Mouse (Mus musculus) liver, embryonic 12.5 days (tissue): ENCODE results near the gene 6430550D23Rik. TPM values are rescaled to one million over a fixed set of nuclear protein-coding genes. Genes with fewer than 3 reads are reported as not detected.

Experiments
- ATAC-seq: fragments of 200-750 bp; cut with Nextera tagmentation; 2 replicates; pipeline ENCODE4 v1.8.0; 2017; ENCODE audit warnings: moderate number of reproducible peaks, mild to moderate bottlenecking, moderate library complexity
- H3K27ac ChIP-seq: fragments of 300-500 bp; sonication (generic); 2 replicates; pipeline ENCODE4 v1.5.1; 2016; ENCODE audit warnings: mild to moderate bottlenecking
- H3K27me3 ChIP-seq: fragments of 300-500 bp; sonication (generic); replicated peaks from 2 replicates; pipeline ENCODE4 v1.6.1; 2016; ENCODE audit warnings: mild to moderate bottlenecking, moderate library complexity
- H3K36me3 ChIP-seq: fragments of 300-500 bp; sonication (generic); 2 replicates; pipeline ENCODE4 v1.6.1; 2016; ENCODE audit warnings: mild to moderate bottlenecking, moderate library complexity
- H3K4me1 ChIP-seq: fragments of 300-500 bp; sonication (generic); 2 replicates; pipeline ENCODE4 v1.6.1; 2016
- H3K4me2 ChIP-seq: fragments of 300-500 bp; sonication (generic); 2 replicates; pipeline ENCODE4 v1.6.1; 2016; ENCODE audit warnings: mild to moderate bottlenecking, moderate library complexity
- H3K4me3 ChIP-seq: fragments of 300-500 bp; sonication (generic); 2 replicates; pipeline ENCODE4 v1.5.1; 2016; ENCODE audit warnings: mild to moderate bottlenecking, moderate library complexity
- H3K9ac ChIP-seq: fragments of 300-500 bp; sonication (generic); 2 replicates; pipeline ENCODE4 v1.6.1; 2016; ENCODE audit warnings: mild to moderate bottlenecking, moderate library complexity
- H3K9me3 ChIP-seq: fragments of 300-500 bp; sonication (generic); replicated peaks from 2 replicates; pipeline ENCODE4 v1.6.1; 2016; ENCODE audit warnings: mild to moderate bottlenecking, moderate library complexity
- WGBS: fragments of 180-500 bp; shearing (Covaris S2); methylation state at CpG from one replicate; pipeline ENCODE4 v1.1.7; 2016; ENCODE audit not compliant: insufficient replicate concordance; 5-methylcytosine and 5-hydroxymethylcytosine counted together
- polyA plus RNA-seq: library from polyadenylated mRNA; unstranded; fragments of >200 nt; fragmentation: Nextera tagmentation; extraction: Ambion mirVana; gene quantifications from 2 replicates; pipeline ENCODE4 v1.2.1, GENCODE M21; 2016

The 6430550D23Rik gene
- polyA plus RNA-seq, 1 experiment from 2014 or later = 1.6 TPM

DNA sequence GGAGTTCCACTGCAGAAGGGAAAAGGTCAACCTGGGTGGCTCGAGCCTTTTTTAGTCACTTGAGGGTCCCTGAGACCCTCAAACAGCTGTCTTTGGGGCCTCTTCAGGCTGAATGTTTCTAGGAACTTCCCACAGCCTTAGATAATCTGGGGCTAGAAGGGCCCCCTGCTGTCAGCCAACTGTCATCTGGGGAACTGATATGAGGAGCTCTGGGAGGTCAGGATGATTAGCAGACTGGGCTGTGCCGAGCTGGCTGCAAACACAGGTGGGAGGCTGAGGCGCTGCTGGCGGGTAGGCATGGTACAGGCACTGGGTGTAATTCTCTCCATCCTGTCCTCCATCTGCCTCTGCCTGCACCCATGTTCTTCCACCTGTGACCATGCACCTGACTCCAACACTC, 18.7 kb downstream of the 6430550D23Rik start:
- Histone ChIP-seq H3K4me3 (peak overlapping the region; percentile 63), H3K9me3 (no peaks in the 10 kb centered on the region), H3K4me1 (peaks cover 82% of the 10 kb centered on the region), H3K4me2 (peak overlapping the region; percentile 82), H3K9ac (peak overlapping the region; percentile 78), H3K27me3 (no peaks in the 10 kb centered on the region), H3K36me3 (peaks cover 98% of the 10 kb centered on the region), H3K27ac (peak overlapping the region; percentile 93)
- WGBS = 26% methylated on average over 4 of the region's 4 CpGs
- ATAC-seq = peak; percentile 97

DNA sequence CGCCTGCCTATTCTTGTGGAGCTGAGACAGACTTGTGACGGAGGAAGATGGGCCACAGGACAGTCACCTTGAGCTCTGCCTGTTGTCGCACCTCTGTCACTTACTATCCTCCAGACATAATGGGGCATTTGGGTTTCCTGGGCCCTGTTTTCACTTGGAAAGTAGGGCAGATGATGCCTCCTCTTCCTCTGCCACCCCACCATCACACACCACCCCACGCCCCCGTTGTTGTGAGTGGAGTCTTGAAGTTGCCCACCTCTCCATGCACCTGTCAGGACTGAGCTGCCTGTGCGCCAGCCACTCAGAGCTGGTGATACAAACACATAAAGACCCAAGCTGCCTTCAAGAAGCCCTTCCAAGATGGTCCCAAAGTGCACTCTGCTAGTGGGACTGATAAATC, 20.6 kb downstream of the 6430550D23Rik start:
- 86% methylated on average over 6 of the region's 6 CpGs for WGBS
- Histone ChIP-seq H3K4me3 (0 out of 2 replicates have a peak overlapping the region, but pooled peaks have one; percentile 63), H3K27ac (peak overlapping the region; percentile 93), H3K4me1 (peaks cover 63% of the 10 kb centered on the region), H3K4me2 (peak overlapping the region; percentile 82), H3K9me3 (no peaks in the 10 kb centered on the region), H3K27me3 (no peaks in the 10 kb centered on the region), H3K9ac (no peak overlapping the region), H3K36me3 (peaks cover 98% of the 10 kb centered on the region)
- ATAC-seq = no peak

DNA sequence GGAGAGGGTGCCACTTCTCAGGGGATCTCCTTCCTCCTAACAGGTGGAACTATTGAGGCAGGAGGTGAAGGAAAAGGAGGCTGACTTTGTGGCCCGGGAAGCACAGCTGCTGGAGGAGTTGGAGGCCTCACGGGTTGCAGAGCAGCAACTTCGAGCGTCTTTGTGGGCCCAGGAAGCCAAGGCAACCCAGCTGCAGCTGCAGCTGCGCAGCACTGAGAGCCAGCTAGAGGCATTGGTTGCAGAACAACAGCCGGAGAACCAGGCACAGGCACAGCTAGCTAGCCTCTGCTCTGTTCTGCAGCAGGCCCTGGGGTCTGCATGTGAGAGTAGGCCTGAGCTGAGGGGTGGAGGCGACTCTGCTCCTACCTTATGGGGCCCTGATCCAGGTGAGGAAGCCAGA, 22.0 kb downstream of the 6430550D23Rik start:
- Histone ChIP-seq H3K9ac (no peak overlapping the region), H3K4me2 (no peak overlapping the region), H3K4me3 (no peak overlapping the region), H3K4me1 (peaks cover 49% of the 10 kb centered on the region), H3K27ac (0 out of 2 replicates have a peak overlapping the region, but pooled peaks have one; percentile 93), H3K9me3 (no peaks in the 10 kb centered on the region), H3K36me3 (peaks cover 97% of the 10 kb centered on the region), H3K27me3 (no peaks in the 10 kb centered on the region)
- 91% methylated on average over 7 of the region's 7 CpGs for WGBS
- no peak for ATAC-seq

DNA sequence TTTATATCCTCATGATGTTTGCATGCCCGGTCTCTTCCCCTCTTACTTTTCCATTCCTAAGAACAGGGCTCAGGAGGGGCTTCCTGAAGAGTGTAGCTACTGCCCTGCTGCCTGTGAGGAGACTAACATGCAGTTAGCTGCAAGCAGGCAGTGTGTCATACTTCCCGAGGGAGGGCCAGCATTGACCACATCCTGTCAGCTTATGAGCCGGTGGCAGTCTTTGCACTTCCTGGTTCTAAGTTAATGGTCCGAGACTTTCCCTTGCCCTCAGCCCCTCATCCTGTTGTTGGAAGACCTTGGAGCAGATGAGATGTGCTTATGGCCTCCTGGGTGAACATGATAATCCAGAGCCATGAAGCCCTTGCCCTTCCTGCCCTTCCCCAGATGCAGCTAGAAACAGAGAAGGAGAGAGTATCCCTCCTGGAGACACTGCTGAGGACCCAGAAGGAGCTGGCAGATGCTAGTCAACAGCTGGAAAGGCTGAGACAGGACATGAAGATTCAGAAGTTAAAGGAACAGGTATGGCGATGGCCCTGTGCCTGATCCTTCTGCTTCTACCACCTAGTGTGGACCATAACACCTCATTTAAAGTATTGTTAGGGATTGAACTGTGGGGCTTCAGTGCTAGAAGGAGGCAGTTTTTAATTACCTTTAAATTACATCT, 28.3 kb downstream of the 6430550D23Rik start:
- Histone ChIP-seq H3K9me3 (no peaks in the 10 kb centered on the region), H3K4me1 (0 out of 2 replicates have a peak, but pooled peaks cover 8% of the 10 kb centered on the region), H3K27me3 (no peaks in the 10 kb centered on the region), H3K36me3 (peaks cover 91% of the 10 kb centered on the region), H3K4me3 (no peak overlapping the region), H3K9ac (peak overlapping the region; percentile 15; the same call in 1 of the 2 replicates), H3K4me2 (peak overlapping the region; percentile 10; the same call in 1 of the 2 replicates), H3K27ac (peak overlapping the region; percentile 64; the same call in 1 of the 2 replicates)
- ATAC-seq = peak; percentile 51; the same call in 1 of the 2 replicates
- WGBS = 36% methylated on average over 5 of the region's 5 CpGs

DNA sequence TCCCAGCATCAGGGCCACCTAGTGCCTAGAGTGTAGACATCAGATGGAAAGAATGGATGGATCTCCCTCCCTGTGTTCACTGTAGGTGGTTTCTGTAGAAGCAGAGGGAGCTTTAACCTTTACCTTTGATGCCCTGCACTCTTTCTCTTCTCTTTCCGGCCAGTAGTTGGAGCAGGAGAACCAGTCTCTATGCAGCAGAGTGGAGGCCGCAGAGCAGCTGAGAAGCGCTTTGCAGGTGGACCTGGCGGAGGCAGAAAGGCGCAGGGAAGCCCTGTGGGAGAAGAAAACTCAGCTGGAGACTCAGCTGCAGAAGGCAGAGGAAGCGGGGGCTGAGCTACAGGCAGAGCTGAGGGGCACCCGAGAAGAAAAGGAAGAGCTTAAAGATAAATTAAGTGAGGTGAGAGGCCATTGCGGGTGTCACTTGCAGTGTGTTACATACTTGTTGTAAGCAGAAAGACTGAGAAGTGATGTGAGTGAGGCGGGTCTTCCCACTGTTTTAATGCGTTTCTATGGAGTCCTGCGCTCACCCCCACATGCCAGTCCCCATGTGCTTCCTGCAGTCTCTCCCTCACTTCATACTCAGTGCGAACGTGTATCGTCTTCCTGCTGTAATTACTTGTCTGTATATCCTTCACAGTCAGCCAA, 33.6 kb downstream of the 6430550D23Rik start:
- 80% methylated on average over 14 of the region's 14 CpGs for WGBS
- H3K36me3 ChIP-seq = peaks cover 87% of the 10 kb centered on the region
- H3K9ac ChIP-seq = no peak overlapping the region
- no peak overlapping the region for H3K4me2 ChIP-seq
- no peaks in the 10 kb centered on the region for H3K9me3 ChIP-seq
- H3K4me1 ChIP-seq = peaks cover 19% of the 10 kb centered on the region
- no peak overlapping the region for H3K4me3 ChIP-seq
- H3K27me3 ChIP-seq = no peaks in the 10 kb centered on the region
- 0 out of 2 replicates have a peak overlapping the region, but pooled peaks have one; percentile 12 for H3K27ac ChIP-seq
- ATAC-seq = no peak

DNA sequence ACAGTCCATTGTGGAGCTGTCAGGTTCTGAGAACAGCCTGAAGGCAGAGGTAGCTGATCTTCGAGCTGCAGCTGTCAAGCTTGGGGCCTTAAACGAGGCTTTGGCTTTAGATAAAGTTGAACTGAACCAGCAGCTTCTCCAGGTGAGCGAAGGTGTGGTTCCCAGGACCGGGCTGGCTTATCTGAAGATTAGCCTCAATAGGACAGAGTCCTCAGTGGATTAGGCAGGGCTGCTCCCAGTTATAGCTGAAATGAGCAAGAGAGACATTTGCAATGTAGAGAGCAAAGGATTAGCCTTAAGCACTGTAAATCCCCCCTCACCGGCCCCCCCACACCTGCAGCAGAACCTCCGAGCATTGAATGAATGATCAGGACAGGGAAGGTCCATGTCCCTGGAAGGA, 34.4 kb downstream of the 6430550D23Rik start:
- no peak overlapping the region for H3K9ac ChIP-seq
- H3K27me3 ChIP-seq = no peaks in the 10 kb centered on the region
- ATAC-seq = peak; percentile 57
- no peak overlapping the region for H3K4me3 ChIP-seq
- H3K4me1 ChIP-seq = peaks cover 15% of the 10 kb centered on the region
- no peak overlapping the region for H3K4me2 ChIP-seq
- no peak overlapping the region for H3K27ac ChIP-seq
- peaks cover 91% of the 10 kb centered on the region for H3K36me3 ChIP-seq
- H3K9me3 ChIP-seq = no peaks in the 10 kb centered on the region
- WGBS = 58% methylated on average over 6 of the region's 6 CpGs

DNA sequence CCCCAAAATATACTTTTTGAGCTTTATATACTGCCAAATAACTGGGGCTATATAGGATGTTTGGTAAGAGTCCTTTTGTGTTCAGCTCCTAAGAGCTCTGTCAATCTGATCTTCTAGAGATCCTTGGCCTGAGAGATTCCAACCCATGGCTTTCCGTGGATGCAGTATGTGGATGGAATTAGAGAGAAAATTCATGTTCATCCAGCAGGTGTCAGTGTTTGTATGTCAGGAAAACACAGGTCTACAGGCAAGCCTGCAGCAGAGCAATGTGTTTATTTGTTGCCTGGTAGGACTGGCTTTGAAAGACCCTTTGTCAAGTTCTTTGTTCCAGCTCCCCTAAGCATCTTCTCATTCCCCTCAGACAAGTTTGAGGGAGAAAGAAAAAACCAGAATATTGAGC, 44.8 kb downstream of the 6430550D23Rik start:
- H3K9me3 ChIP-seq = no peaks in the 10 kb centered on the region
- peaks cover 2% of the 10 kb centered on the region; the same call in 1 of the 2 replicates for H3K4me1 ChIP-seq
- H3K4me2 ChIP-seq = no peak overlapping the region
- no peak overlapping the region for H3K4me3 ChIP-seq
- H3K9ac ChIP-seq = no peak overlapping the region
- H3K36me3 ChIP-seq = peaks cover 64% of the 10 kb centered on the region
- 60% methylated on average over 1 of the region's 1 CpGs for WGBS
- ATAC-seq = no peak
- no peaks in the 10 kb centered on the region for H3K27me3 ChIP-seq
- H3K27ac ChIP-seq = no peak overlapping the region

DNA sequence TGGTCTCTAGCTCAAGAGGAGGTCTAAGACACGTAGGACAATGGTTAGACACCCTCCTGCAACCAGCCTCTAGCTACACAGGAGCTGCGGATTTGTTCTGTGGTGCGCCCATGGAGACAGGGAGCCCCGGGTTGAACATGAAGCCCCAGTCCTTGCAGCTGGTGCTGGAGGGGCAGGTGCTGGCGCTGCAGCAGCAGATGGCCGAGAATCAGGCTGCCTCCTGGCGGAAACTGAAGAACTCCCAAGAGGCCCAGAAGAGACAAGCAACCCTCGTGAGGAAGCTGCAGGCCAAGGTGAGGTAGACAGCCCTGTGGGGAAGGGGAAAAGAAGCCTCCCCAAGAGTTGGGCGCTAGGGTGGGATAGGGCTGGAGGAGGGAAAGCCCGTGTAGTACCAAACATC, 45.9 kb downstream of the 6430550D23Rik start:
- peaks cover 52% of the 10 kb centered on the region for H3K36me3 ChIP-seq
- H3K4me2 ChIP-seq = no peak overlapping the region
- H3K27me3 ChIP-seq = no peaks in the 10 kb centered on the region
- H3K9me3 ChIP-seq = no peaks in the 10 kb centered on the region
- no peak overlapping the region for H3K9ac ChIP-seq
- 82% methylated on average over 10 of the region's 10 CpGs for WGBS
- no peak overlapping the region for H3K27ac ChIP-seq
- peaks cover 13% of the 10 kb centered on the region for H3K4me1 ChIP-seq
- no peak overlapping the region for H3K4me3 ChIP-seq
- ATAC-seq = no peak

DNA sequence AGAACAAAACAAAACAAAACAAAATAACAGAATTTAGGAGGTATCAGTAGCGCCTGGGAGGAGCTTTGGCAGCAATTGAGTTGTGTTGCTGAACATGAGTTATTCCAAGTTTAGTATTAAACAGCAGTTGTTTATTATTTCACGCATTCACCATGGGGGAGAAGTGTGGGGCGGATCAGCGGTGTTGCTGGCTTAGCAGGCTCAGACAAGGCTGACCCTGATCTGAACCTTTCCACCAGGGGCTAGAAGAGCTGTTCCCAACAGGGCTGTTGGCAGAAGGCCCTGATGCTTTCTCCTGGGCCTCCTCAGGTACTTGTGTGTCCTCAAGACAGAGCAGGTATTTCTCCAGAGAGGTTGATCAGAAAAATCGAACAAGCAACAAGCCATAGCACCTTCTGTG, 47.8 kb downstream of the 6430550D23Rik start:
- Histone ChIP-seq H3K4me3 (no peak overlapping the region), H3K27me3 (no peaks in the 10 kb centered on the region), H3K4me1 (peaks cover 16% of the 10 kb centered on the region), H3K27ac (no peak overlapping the region), H3K4me2 (no peak overlapping the region), H3K36me3 (peaks cover 35% of the 10 kb centered on the region), H3K9me3 (no peaks in the 10 kb centered on the region), H3K9ac (no peak overlapping the region)
- 87% methylated on average over 5 of the region's 5 CpGs for WGBS
- ATAC-seq = no peak

DNA sequence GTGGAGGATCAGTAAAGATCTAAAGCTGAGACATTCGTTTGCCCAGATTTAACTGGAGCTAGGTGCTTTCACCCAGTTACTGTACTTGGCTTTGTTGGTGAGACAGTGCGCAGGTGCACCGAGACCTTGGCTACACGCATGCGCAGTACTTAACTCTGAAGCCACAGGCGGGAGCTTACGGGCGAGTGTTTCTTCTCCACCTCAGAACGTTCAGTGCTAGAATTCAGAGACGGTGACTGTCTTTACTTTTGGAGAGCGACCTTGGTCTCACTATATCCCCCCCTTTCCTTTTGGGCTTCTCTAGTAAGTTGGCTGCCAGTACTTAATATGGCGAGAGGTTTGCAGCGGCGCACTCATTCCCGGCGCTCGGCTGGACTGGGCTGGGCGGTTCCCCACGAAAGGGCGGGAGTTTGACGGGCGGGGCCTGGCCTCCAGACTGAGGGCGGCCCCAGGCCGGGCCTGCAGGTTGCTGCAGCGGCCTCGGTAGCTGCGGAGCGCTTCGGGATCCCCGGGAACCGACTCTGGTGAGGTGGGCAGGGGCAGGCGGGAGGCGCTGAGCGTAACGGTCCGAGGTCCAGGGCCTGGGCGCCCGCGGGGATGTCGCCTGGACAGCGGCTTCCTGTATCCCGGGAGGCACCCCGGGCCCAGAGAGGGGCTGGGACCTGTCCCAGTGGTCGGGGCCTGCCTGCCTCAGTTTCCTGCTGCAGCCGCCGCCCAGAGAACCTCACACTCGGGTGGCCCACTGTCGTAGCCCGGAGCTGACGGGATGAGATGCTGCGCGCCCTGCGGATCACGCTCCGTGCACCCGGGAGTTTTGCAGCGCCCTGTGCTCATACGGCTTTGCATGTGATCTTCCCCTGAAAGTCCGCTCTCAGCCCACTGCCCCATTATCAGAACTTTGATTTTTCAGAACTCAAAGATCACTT, 51.4 kb downstream of the 6430550D23Rik start, which contains the start of gene Cep250:
Gene Cep250, plus strand, starts transcription at position 325 of the 926 bp plus-strand sequence.
- peak within 1 kb of the TSS; percentile 92 for H3K4me2 ChIP-seq
- peak within 1 kb of the TSS; percentile 84 for H3K27ac ChIP-seq
- peak; percentile 99 for ATAC-seq
- H3K36me3 ChIP-seq = 0 out of 2 replicates have a peak, but pooled peaks cover 5% of the 10 kb centered on the region
- no peaks in the 10 kb centered on the region for H3K9me3 ChIP-seq
- H3K4me1 ChIP-seq = peaks cover 26% of the 10 kb centered on the region
- peak within 1 kb of the TSS; percentile 90 for H3K9ac ChIP-seq
- under 1% methylated on average over 54 of the region's 59 CpGs for WGBS
- peak within 1 kb of the TSS; percentile 78 for H3K4me3 ChIP-seq
- H3K27me3 ChIP-seq = peaks cover 15% of the 10 kb centered on the region

DNA sequence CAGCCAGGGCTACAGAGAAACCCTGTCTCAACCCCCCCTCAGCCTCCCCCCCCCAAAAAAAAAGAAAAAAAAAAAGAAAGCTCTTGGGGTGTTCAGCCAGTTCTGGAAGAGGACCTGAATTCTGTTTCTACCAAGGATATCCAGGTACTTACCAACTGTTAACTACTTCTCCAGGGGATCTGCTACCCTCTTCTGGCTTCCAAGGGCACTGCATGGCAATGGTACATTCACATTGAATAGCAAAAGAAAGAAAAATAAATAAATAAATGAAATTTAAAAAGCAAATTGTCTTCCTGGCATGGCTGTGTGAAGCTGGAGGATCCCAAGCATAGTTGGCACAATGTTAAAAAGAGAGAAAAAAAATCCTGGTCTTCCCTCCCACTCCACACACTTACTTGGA, 55.8 kb downstream of the 6430550D23Rik start:
- H3K4me1 ChIP-seq = peaks cover 33% of the 10 kb centered on the region
- H3K36me3 ChIP-seq = no peaks in the 10 kb centered on the region
- H3K27ac ChIP-seq = no peak overlapping the region
- no peak overlapping the region for H3K4me3 ChIP-seq
- peaks cover 21% of the 10 kb centered on the region for H3K27me3 ChIP-seq
- no peak overlapping the region for H3K9ac ChIP-seq
- no peak for ATAC-seq
- no peaks in the 10 kb centered on the region for H3K9me3 ChIP-seq
- H3K4me2 ChIP-seq = no peak overlapping the region
